Mouse (Mus musculus) kidney, postnatal 25 days (tissue): ENCODE measurements around the gene Cdhr5.
A peak's percentile ranks its signal among the peaks of the same experiment; 100 is the strongest.
"Not testable (repeated sequence)": the region's sequence is repeated elsewhere in the genome, so short reads cannot be mapped to it uniquely, and the experiment has no call there.

Source experiments
- DNase-seq, 2 experiments: peaks; one replicate each; pipeline ENCODE4 v3.0.0; 2021; ENCODE audit warnings: mixed read lengths in 2 of 2

Gene Cdhr5

DNA sequence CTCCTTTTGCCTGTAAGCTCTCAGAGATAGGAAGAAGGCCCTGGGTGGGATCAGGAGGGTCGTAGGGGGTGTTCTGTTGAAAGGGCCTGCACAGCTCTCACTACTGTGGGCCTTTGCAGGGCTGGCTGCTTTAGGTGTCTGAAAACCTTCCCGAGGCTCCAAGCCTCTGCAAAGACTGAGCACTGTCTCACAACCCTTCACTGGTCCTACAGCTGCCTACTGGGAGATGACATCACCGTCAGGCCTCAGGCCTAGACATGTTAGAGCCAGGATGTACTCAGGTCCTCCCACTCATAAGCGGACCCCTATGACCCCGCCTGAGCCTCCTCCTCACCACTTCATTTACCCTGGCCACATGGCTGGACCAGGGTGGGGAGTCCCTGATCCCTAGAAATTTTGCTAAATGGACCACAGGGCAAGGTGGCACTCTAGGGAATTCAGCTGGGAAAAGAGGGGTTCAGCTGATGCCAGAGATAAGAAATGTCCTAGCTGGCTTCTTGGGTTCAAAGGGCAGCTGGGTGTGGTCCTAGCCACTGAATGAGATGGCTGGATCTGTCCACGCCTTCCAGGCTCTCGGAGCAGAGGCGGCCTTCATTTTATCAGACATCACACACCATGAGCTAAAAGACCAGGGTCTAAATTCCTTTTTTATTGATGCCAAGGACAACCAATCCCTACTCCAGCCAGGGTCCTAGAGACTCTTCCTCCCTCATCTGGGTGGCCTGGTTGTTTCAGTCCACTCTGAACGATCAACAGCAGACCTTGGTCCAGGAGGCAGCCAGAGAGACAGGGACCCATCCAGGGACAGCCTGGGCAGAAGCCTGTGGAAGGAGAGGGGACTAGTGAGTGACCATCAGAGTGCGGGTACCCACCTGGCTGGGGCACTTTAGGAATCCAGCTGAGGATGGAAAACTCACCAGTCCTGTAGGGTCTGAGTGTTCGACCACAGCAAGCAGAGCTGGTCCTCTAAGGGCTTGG is 1.4 kb upstream of the Cdhr5 start:
- DNase-seq = no peak

GRCm38 (mm10) chr7:141275356-141275755 is 1.2 kb downstream of the Cdhr5 start:
- no peak for DNase-seq

DNA sequence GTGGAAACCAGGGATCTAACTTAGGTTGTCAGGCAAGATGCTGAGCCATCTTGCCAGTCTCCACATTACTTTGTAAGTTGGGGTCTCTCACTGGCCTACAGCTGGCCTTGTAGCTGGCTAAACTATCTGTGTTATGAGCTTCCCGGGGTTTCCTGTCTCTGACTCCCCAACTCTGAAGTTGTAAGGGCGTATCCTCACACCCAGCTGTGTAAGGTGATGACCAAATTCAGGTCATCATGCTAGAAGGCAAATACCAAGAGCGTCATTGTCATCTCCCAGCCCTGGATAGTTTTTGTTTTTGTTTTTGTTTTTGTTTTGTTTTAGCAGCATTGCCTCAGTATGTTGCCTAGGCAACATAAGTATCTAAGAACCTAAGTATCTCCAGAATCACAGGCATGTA is 6.0 kb downstream of the Cdhr5 start:
- DNase-seq = no peak

DNA sequence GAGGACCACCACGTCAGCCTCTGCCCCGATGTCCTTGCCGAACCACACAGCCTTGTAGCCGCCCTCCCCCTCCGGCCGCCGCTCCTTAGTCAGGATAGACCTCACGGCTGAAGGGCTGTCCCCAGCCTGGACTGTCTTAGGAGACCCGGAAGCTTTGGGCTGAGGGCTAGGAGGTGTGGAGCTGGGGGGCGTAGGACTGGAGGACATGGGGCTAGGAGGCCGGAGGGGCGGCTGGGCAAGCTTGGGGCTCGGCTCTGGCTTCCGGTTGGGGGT is 7.4 kb downstream of the Cdhr5 start:
- DNase-seq = peak in 1 of 2 experiments; percentile 36

DNA sequence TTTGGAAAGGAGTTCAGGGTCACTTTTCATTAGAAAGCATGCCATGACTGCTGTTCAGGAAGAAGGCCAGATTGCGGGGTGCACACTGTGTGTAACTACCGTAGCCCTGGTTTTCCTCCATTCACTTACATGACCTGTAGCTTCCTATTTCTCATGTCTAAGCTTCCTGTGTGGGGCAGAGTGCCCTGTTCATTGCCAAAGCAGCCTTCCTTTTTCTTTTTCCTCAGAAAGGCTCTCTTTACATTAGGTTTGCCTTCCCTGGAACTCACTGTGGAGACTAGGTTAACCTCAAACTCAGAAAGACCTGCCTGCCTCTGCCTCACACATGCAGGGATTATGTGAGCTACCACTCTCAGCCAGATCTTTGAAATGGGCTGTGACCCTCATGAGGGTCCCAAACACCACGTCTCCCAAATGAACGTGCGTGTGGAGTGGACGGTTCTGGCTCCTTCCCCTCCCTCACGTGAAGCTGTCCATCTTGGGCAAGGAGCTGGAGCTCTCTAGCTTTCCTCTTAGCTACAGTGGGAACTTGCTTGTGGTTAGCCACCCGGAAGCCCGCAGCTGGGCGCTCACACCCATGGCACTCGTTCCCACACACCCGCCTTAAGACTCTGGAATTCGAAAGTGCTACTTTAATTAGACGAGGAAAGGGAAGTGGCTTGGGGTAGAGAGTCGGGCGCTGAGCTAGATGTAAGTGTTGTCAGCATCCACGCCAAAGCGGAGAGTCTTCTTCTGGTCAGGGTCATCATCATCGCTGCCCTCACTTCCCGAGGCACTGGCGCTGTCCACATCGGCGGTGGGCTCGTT is 7.9 kb downstream of the Cdhr5 start:
- peak in 1 of 2 experiments; percentile 41 for DNase-seq

GRCm38 (mm10) chr7:141265739-141266561 is 10.6 kb downstream of the Cdhr5 start, which contains the start of gene Irf7:
Gene Irf7 (minus strand): TSS chr7:141266481.
- peak; percentile 75 to 83 for DNase-seq

DNA sequence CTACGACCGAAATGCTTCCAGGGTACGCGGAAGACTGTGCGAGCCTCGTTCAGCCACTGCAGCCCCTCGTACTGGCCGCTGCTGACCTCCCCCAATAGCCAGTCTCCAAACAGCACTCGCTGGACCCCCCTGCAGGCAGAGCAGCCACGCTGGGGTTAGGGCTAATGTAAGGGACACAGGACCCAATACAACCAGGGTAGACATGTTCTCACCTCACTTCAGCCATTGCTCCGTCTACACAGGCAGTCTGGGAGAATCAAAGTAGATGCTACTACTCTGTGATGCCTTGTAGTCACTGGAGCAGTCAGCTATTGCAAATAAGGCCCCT is 11.2 kb downstream of the Cdhr5 start:
- no peak for DNase-seq

GRCm38 (mm10) chr7:141264761-141265410 is 11.7 kb downstream of the Cdhr5 start:
- peak; percentile 35 to 66 for DNase-seq

GRCm38 (mm10) chr7:141264041-141264700 is 12.4 kb downstream of the Cdhr5 start:
- no peak for DNase-seq

DNA sequence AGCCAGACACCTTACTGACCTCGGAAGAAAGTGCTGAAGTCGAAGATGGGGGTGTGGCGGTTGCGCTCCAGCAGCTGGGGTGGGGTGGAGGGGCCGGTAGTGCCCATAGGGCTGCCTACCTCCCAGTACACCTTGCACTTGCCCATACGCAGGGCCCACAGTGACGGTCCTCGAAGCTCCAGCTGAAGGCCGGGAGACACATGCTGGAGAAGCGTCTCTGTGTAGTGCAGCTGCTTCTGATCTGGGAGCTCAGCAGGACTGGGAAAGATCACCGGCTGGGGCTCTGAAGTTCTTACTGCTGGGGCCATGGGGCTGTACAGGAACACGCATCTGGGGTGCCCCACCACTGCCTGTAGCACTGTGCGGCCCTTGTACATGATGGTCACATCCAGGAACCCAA is 12.9 kb downstream of the Cdhr5 start:
- DNase-seq = no peak

GRCm38 (mm10) chr7:141261480-141261879 is 15.1 kb downstream of the Cdhr5 start:
- no peak for DNase-seq

DNA sequence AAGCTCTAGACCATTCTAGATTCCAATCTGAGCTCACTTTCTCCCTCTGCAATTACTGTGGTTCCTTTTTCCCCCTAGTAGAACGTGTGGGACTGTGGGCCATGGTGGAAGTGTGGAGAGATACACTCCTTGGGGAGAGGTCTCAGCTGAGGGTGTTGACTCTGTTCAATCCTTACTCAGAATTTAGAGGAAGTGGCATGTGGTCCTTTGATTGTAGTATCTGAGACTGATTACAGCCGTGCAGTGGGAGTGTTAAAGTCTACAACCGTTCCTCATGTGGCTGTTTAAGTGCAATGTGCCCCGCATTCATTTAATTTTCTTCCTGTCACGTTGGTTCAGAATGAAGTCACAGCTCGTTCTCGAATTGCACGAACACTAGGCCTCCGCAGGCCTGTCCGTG is 20.4 kb downstream of the Cdhr5 start:
- no peak for DNase-seq

DNA sequence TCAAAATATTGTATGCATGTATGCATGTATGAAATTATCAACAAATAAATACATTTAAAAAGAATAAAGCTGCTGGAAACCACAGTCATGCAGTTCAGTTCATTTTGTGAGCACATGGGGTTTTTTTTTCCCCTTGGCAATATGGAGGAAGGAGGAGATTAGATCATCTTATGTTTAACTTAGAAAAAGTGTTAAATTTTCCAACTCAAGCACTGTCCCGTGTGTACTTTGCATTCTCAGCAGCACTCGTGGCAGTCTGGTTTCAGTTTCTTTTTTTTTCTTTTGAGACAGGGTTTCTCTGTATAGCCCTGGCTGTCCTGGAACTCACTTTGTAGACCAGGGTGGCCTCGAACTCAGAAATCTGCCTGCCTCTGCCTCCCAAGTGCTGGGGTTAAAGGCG is 26.1 kb downstream of the Cdhr5 start:
- not testable (repeated sequence) for DNase-seq

GRCm38 (mm10) chr7:141231551-141231950 is 45.0 kb downstream of the Cdhr5 start:
- no peak for DNase-seq

GRCm38 (mm10) chr7:141231111-141231510 is 45.5 kb downstream of the Cdhr5 start:
- DNase-seq = no peak

GRCm38 (mm10) chr7:141230570-141230969 is 46.0 kb downstream of the Cdhr5 start:
- no peak for DNase-seq

DNA sequence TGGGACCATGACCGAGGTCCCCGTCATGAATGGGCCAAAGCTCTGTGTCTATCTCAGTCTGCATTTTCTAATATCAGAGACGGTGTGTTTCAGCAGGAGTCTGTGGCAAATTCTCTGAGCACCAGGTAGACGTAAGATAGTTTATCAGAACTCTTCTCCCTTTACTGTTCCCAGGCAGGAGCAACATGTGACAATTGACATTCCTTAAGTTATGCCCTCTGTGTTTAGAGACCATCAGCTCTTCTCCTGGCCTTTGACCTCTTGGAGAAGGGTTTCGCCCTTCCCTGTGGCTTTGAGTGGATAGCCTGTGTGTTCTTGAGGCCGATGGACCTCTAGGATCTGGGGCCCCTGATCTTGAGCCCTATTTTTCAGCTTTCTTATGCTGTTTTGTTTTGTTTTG is 46.9 kb downstream of the Cdhr5 start:
- DNase-seq = no peak

GRCm38 (mm10) chr7:141228279-141229067 is 48.1 kb downstream of the Cdhr5 start, which contains the start of gene Phrf1:
Gene Phrf1 (plus strand): TSS chr7:141228784.
- DNase-seq = peak; percentile 90 to 92

GRCm38 (mm10) chr7:141227796-141228195 is 48.8 kb downstream of the Cdhr5 start:
- DNase-seq = no peak

DNA sequence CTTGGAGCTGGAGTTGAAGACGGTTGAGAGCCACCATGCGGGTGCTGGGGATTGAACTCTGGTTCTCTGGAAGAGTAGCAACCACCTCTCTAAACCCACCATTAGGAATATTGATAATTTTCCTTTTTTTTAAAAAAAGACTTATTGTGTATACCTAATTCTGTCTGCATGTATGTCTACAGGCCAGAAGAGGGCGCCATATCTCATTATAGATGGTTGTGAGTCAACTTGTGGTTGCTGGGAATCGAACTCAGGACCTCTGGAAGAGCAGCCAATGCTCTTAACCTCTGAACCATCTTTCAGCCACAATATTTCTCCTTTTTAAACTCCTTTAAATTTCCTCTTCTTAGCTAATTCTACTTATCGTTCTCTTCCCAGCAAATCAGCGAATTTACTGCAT is 50.1 kb downstream of the Cdhr5 start:
- DNase-seq = no peak

DNA sequence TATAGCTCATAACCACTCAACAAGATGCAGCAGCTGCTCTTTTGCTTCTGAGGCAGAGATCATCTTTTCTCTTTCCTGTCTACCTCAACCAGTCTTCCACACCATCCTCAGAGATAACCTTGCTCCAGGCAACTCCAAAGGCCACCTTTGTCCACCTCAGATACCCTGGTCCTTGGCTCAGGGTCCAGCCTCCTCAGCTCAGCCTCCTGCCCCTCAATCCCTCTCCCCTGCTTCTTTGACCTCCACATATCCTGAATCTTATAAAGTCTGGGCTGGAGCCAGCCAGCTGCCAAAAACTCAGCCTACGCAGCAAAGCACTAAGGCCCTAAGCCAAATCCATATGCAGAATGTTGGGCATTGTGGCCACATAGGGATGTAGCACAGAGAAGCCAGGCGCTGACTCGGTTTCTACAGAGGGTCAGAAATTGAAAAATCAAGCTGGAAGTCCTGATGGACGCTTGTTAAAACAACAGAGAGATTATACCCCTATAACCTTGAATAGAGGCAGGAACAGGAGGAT is 53.8 kb downstream of the Cdhr5 start:
- no peak for DNase-seq
